Mouse (Mus musculus): ENCODE measurements around the gene Mgat4a. TPM values are rescaled to one million over a fixed set of nuclear protein-coding genes. Genes with fewer than 3 reads are reported as not detected.

The Mgat4a gene
- polyA plus RNA-seq, 1 experiment: 16.6 TPM

DNA sequence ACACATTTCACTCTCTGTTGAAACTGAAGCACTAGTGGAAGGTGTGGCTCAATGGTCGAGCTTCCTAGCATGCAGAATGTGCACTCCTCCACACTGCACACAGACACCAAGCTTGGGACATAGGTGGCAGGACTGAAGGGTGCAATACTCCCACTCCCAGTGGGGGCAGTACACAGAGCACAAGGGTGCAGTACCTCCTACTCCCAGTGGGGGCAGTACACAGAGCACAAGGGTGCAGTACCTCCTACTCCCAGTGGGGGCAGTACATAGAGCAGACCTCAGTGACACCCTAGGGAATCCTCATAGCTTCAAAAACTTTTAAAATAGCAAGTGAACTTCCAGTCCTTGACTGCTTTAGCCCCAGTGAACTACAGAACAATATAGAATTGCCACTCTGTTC, 121.4 kb downstream of the Mgat4a start:
- TF ChIP-seq CTCF (IDR thresholded peaks at IDR 0.05; ENCODE audit: extremely low read depth, insufficient read depth, low read length) (peak; percentile 81), POLR2A (IDR thresholded peaks at IDR 0.05; ENCODE audit: extremely low read depth, insufficient read depth, low read length) (no peak)
- Histone ChIP-seq H3K4me3 (ENCODE audit: insufficient read depth, low read length) (no peak overlapping the region), H3K27ac (ENCODE audit: insufficient read depth, low read length) (no peak overlapping the region), H3K4me1 (ENCODE audit: control insufficient read depth, insufficient read depth, low read length) (no peaks in the 10 kb centered on the region)

GRCm38 (mm10) chr1:37415394-37415793, 125.4 kb downstream of the Mgat4a start:
- Histone ChIP-seq H3K4me3 (ENCODE audit: insufficient read depth, low read length) (no peak overlapping the region), H3K4me1 (ENCODE audit: control insufficient read depth, insufficient read depth, low read length) (no peaks in the 10 kb centered on the region), H3K27ac (ENCODE audit: insufficient read depth, low read length) (no peak overlapping the region)
- TF ChIP-seq CTCF (IDR thresholded peaks at IDR 0.05; ENCODE audit: extremely low read depth, insufficient read depth, low read length): no peak
- TF ChIP-seq POLR2A (IDR thresholded peaks at IDR 0.05; ENCODE audit: extremely low read depth, insufficient read depth, low read length): no peak

DNA sequence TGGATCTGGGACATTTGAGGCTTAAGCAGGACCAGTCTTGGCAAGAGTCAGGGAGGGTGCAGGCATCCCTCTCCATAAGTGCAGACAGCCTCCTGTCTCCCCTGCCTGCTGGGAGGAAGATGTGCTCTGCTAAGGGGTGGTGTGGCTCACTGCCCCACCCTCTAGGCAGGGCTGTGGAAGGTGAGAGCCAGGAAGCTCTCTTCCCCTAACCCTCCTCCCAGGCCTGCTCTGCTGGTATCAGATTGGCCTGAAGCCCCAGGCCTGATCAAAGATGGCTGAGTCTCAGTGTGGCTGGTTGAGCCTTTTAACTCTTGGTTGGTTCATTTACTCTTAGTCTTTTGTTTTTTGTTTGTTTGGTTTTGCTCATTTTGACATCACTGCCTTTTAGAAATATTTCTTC, 131.2 kb downstream of the Mgat4a start:
- Histone ChIP-seq H3K4me3 (ENCODE audit: insufficient read depth, low read length) (no peak overlapping the region), H3K4me1 (ENCODE audit: control insufficient read depth, insufficient read depth, low read length) (no peaks in the 10 kb centered on the region), H3K27ac (ENCODE audit: insufficient read depth, low read length) (no peak overlapping the region)
- TF ChIP-seq POLR2A (IDR thresholded peaks at IDR 0.05; ENCODE audit: extremely low read depth, insufficient read depth, low read length): no peak
- TF ChIP-seq CTCF (IDR thresholded peaks at IDR 0.05; ENCODE audit: extremely low read depth, insufficient read depth, low read length): no peak

- no peak overlapping the region for H3K4me3 ChIP-seq (ENCODE audit: insufficient read depth, low read length)
These were observed 132.1 kb downstream of the Mgat4a start for GRCm38 (mm10) chr1:37408678-37409077.

DNA sequence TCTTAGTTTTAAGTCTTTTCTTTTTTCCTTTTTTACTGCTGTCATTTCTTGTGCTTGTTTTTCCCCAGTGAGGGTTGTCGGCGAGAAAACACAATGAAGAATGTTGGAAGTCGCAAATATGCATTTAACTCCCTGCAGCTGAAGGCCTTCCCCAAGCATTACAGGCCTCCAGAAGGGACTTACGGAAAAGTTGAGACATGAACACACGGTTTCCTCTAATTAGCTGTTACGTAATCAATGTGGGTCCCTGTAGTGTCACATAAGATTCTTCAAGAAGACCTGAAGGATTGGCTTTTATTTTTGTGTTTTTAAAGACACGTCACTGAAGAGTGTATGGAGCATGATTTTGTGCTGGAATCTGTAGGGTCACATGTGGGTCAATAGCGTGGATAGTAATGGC, 132.8 kb downstream of the Mgat4a start:
- no peak overlapping the region for H3K4me3 ChIP-seq (ENCODE audit: insufficient read depth, low read length)
- TF ChIP-seq POLR2A (IDR thresholded peaks at IDR 0.05; ENCODE audit: extremely low read depth, insufficient read depth, low read length) (no peak), CTCF (IDR thresholded peaks at IDR 0.05; ENCODE audit: extremely low read depth, insufficient read depth, low read length) (no peak)
- H3K27ac ChIP-seq (ENCODE audit: insufficient read depth, low read length): no peak overlapping the region
- no peaks in the 10 kb centered on the region for H3K4me1 ChIP-seq (ENCODE audit: control insufficient read depth, insufficient read depth, low read length)

More at GRCm38 (mm10) chr1:37408678-37409077, 132.1 kb downstream of the Mgat4a start:
- TF ChIP-seq POLR2A (IDR thresholded peaks at IDR 0.05; ENCODE audit: extremely low read depth, insufficient read depth, low read length) (no peak), CTCF (IDR thresholded peaks at IDR 0.05; ENCODE audit: extremely low read depth, insufficient read depth, low read length) (no peak)
- no peak overlapping the region for H3K27ac ChIP-seq (ENCODE audit: insufficient read depth, low read length)
- no peaks in the 10 kb centered on the region for H3K4me1 ChIP-seq (ENCODE audit: control insufficient read depth, insufficient read depth, low read length)

DNA sequence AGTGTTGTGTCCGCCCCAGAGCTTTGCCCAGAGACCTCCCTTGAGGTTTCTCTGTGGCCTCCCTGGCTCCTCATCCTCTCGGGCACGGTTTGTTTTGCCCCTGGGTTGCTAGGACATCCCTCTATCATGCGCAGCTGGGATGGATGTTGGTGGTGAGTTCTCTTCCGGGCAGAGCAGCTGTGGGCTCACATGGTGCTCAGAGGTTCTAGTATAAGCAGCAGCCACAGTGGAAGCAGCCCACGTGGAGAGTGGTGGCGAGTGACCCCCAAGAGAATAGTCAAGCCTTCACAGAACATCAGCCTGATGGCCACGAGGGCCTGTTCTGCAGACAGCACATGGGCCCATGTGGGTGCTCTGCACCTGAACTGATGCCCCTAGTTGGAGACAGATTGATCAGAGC, 133.6 kb downstream of the Mgat4a start:
- Histone ChIP-seq H3K27ac (ENCODE audit: insufficient read depth, low read length) (no peak overlapping the region), H3K4me1 (ENCODE audit: control insufficient read depth, insufficient read depth, low read length) (no peaks in the 10 kb centered on the region), H3K4me3 (ENCODE audit: insufficient read depth, low read length) (no peak overlapping the region)
- TF ChIP-seq POLR2A (IDR thresholded peaks at IDR 0.05; ENCODE audit: extremely low read depth, insufficient read depth, low read length): no peak
- TF ChIP-seq CTCF (IDR thresholded peaks at IDR 0.05; ENCODE audit: extremely low read depth, insufficient read depth, low read length): no peak

DNA sequence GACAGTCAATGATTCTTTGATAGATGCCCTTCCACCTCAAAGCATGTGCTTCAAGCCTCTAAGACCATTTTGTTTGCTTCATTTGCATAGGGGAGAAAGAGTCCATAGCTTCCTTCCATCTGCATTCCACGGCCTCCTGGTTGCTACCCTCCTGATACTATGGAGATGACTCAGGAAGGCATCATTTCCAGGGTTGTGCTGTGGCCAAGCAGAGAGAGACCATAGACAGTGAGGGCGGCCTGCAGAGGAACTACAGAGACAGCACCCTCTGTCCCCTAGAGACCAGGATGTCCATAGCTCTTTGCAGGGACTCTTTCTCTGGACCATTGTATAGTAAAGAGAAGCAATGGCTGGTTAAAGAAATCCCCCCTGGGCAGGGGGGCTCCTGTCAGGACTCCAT, 135.7 kb downstream of the Mgat4a start:
- Histone ChIP-seq H3K27ac (ENCODE audit: insufficient read depth, low read length) (no peak overlapping the region), H3K4me3 (ENCODE audit: insufficient read depth, low read length) (no peak overlapping the region), H3K4me1 (ENCODE audit: control insufficient read depth, insufficient read depth, low read length) (no peaks in the 10 kb centered on the region)
- TF ChIP-seq POLR2A (IDR thresholded peaks at IDR 0.05; ENCODE audit: extremely low read depth, insufficient read depth, low read length): no peak
- TF ChIP-seq CTCF (IDR thresholded peaks at IDR 0.05; ENCODE audit: extremely low read depth, insufficient read depth, low read length): no peak

- Histone ChIP-seq H3K4me1 (ENCODE audit: control insufficient read depth, insufficient read depth, low read length) (peaks cover 2% of the 10 kb centered on the region; the same call in 1 of the 2 replicates), H3K27ac (ENCODE audit: insufficient read depth, low read length) (no peak overlapping the region), H3K4me3 (ENCODE audit: insufficient read depth, low read length) (no peak overlapping the region)
- TF ChIP-seq POLR2A (IDR thresholded peaks at IDR 0.05; ENCODE audit: extremely low read depth, insufficient read depth, low read length) (no peak), CTCF (IDR thresholded peaks at IDR 0.05; ENCODE audit: extremely low read depth, insufficient read depth, low read length) (peak; percentile 86)
These were observed 139.1 kb downstream of the Mgat4a start for GRCm38 (mm10) chr1:37401687-37402086.

- Histone ChIP-seq H3K27ac (ENCODE audit: insufficient read depth, low read length) (no peak overlapping the region), H3K4me3 (ENCODE audit: insufficient read depth, low read length) (no peak overlapping the region), H3K4me1 (ENCODE audit: control insufficient read depth, insufficient read depth, low read length) (peaks cover 2% of the 10 kb centered on the region; the same call in 1 of the 2 replicates)
- TF ChIP-seq POLR2A (IDR thresholded peaks at IDR 0.05; ENCODE audit: extremely low read depth, insufficient read depth, low read length): no peak
- no peak for TF ChIP-seq CTCF (IDR thresholded peaks at IDR 0.05; ENCODE audit: extremely low read depth, insufficient read depth, low read length)
These were observed 141.1 kb downstream of the Mgat4a start for GRCm38 (mm10) chr1:37399734-37400133.

GRCm38 (mm10) chr1:37398961-37399360, 141.9 kb downstream of the Mgat4a start:
- TF ChIP-seq CTCF (IDR thresholded peaks at IDR 0.05; ENCODE audit: extremely low read depth, insufficient read depth, low read length) (no peak), POLR2A (IDR thresholded peaks at IDR 0.05; ENCODE audit: extremely low read depth, insufficient read depth, low read length) (no peak)
- no peak overlapping the region for H3K27ac ChIP-seq (ENCODE audit: insufficient read depth, low read length)
- no peak overlapping the region for H3K4me3 ChIP-seq (ENCODE audit: insufficient read depth, low read length)
- H3K4me1 ChIP-seq (ENCODE audit: control insufficient read depth, insufficient read depth, low read length): peaks cover 2% of the 10 kb centered on the region; the same call in 1 of the 2 replicates
